Mouse (Mus musculus): ENCODE data around the gene Sall2. TPM values are rescaled to one million over a fixed set of nuclear protein-coding genes. Genes with fewer than 3 reads are reported as not detected.

The Sall2 gene
- total and polyA plus RNA-seq, 3 experiments = not detected

GRCm38 (mm10) chr14:52278932-52279746, 49.4 kb downstream of the Sall2 start, which contains the start of the genes Tox4 and Rab2b:
Gene Tox4 (plus strand): TSS chr14:52279146.
Gene Rab2b (minus strand): TSS chr14:52279545.
- TF ChIP-seq ETS1 (IDR thresholded peaks at IDR 0.05; ENCODE audit: low read depth, low read length) (0 out of 2 replicates have a peak, but pooled peaks have one; percentile 30), CHD2 (IDR thresholded peaks at IDR 0.05; ENCODE audit: low read length) (no peak), POLR2AphosphoS5 (IDR thresholded peaks at IDR 0.05; ENCODE audit: borderline replicate concordance, low read depth, low read length) (no peak), KAT2A (conservative IDR thresholded peaks at IDR 0.05; ENCODE audit: low read depth, low read length) (no peak; the same call in 1 of the 2 replicates), POLR2AphosphoS2 (IDR thresholded peaks at IDR 0.05; ENCODE audit: low read length) (peak; percentile 93), ELF1 (IDR thresholded peaks at IDR 0.05; ENCODE audit: low read depth, low read length) (peak; percentile 72), USF1 (IDR thresholded peaks at IDR 0.05; ENCODE audit: low read depth, low read length) (no peak), CHD1 (IDR thresholded peaks at IDR 0.05; ENCODE audit: low read depth, low read length) (no peak), SIN3A (IDR thresholded peaks at IDR 0.05; ENCODE audit: low read length) (peak; percentile 93), EP300 (IDR thresholded peaks at IDR 0.05; ENCODE audit: low read depth in 1 of 2, low read length in 2 of 2) (0 out of 4 replicates have a peak, but pooled peaks of 1 of the 2 experiments have one; percentile 10), CTCF (IDR thresholded peaks at IDR 0.05 in 2 of 3, conservative IDR thresholded peaks at IDR 0.05 in 1 of 3; ENCODE audit: control insufficient read depth in 1 of 3, insufficient read depth in 1 of 3, low read depth in 2 of 3, low read length in 3 of 3, poor library complexity in 1 of 3, severe bottlenecking in 1 of 3) (peak; percentile 85 to 100 (median 87)), ZC3H11A (IDR thresholded peaks at IDR 0.05; ENCODE audit: low read depth, low read length) (no peak), TBP (IDR thresholded peaks at IDR 0.05; ENCODE audit: low read depth, low read length) (peak; percentile 44), MXI1 (IDR thresholded peaks at IDR 0.05; ENCODE audit: low read depth, low read length) (peak; percentile 90), MAZ (IDR thresholded peaks at IDR 0.05; ENCODE audit: low read depth, low read length) (peak; percentile 98), NELFE (IDR thresholded peaks at IDR 0.05; ENCODE audit: low read depth, low read length) (peak; percentile 89), ZMIZ1 (IDR thresholded peaks at IDR 0.05; ENCODE audit: low read depth, low read length) (no peak), RCOR1 (IDR thresholded peaks at IDR 0.05; ENCODE audit: low read depth, low read length) (no peak), POLR2A (IDR thresholded peaks at IDR 0.05; ENCODE audit: control insufficient read depth in 1 of 2, insufficient read depth in 1 of 2, low read depth in 1 of 2, low read length in 2 of 2, poor library complexity in 1 of 2) (peak; percentile 66 to 87), SMC3 (IDR thresholded peaks at IDR 0.05; ENCODE audit: low read depth, low read length) (no peak), MYB (IDR thresholded peaks at IDR 0.05; ENCODE audit: low read depth, low read length) (no peak), HCFC1 (IDR thresholded peaks at IDR 0.05; ENCODE audit: low read depth, low read length) (peak; percentile 95), TAL1 (IDR thresholded peaks at IDR 0.05; ENCODE audit: low read length) (no peak), MYC (IDR thresholded peaks at IDR 0.05; ENCODE audit: low read depth, low read length) (no peak), GABPA (IDR thresholded peaks at IDR 0.05; ENCODE audit: low read depth, low read length) (no peak; the same call in 1 of the 2 replicates), ZKSCAN1 (IDR thresholded peaks at IDR 0.05; ENCODE audit: low read depth, low read length) (no peak), E2F4 (IDR thresholded peaks at IDR 0.05; ENCODE audit: borderline replicate concordance, low read depth, low read length) (no peak), TCF12 (IDR thresholded peaks at IDR 0.05; ENCODE audit: low read depth, low read length) (peak; percentile 50; the same call in 1 of the 2 replicates), RAD21 (IDR thresholded peaks at IDR 0.05; ENCODE audit: low read depth, low read length) (no peak)
- H3K4me1 ChIP-seq (ENCODE audit: control insufficient read depth in 1 of 2, insufficient read depth in 2 of 2, low read length in 2 of 2) = no peaks in the 10 kb centered on the region; a peak in 1 of 4 replicates
- peaks cover 0 to 9% of the 10 kb centered on the region in 2 experiments; a peak in 2 of 4 replicates for H3K36me3 ChIP-seq (ENCODE audit: control insufficient read depth in 1 of 2, insufficient read depth in 2 of 2, low read length in 2 of 2)
- H3K27ac ChIP-seq (ENCODE audit: control insufficient read depth, low read depth, low read length) = peak within 1 kb of the TSS; percentile 55
- no peaks in the 10 kb centered on the region for H3K9me3 ChIP-seq (replicated peaks; ENCODE audit: insufficient read depth, low read length)
- H3K4me3 ChIP-seq (ENCODE audit: control insufficient read depth in 1 of 2, insufficient read depth in 1 of 2, low read depth in 2 of 2, low read length in 2 of 2) = peak within 1 kb of the TSS; percentile 79 to 97
- H3K9ac ChIP-seq (ENCODE audit: control insufficient read depth, low read depth, low read length, poor library complexity, severe bottlenecking) = peak within 1 kb of the TSS; percentile 84
- H3K27me3 ChIP-seq (ENCODE audit: control insufficient read depth in 1 of 2, insufficient read depth in 2 of 2, low read length in 2 of 2) = no peaks in the 10 kb centered on the region
- peak; percentile 99 for DNase-seq (ENCODE audit: low read depth, low spot score)
- peaks cover 29% of the 10 kb centered on the region for H3K79me2 ChIP-seq (ENCODE audit: control insufficient read depth, insufficient read depth, low read length, poor library complexity)

Data from MEL (cell line).